Mouse (Mus musculus) midbrain, embryonic 11.5 days (tissue): ENCODE results near the gene Fbxo47. TPM values are rescaled to one million over a fixed set of nuclear protein-coding genes. Genes with fewer than 3 reads are reported as not detected.

ENCODE experiments used
- ATAC-seq: fragments of 200-750 bp; cut with Nextera tagmentation; 2 replicates; pipeline ENCODE4 v1.8.0; 2017; ENCODE audit warnings: moderate TSS enrichment, moderate library complexity; ENCODE audit not compliant: low FRiP score
- DNase-seq: peaks from one replicate; pipeline ENCODE4 v3.0.0; 2015; ENCODE audit warnings: low spot score; ENCODE audit errors: missing footprints
- H3K27ac ChIP-seq: fragments of 300-500 bp; sonication (generic); 2 replicates; pipeline ENCODE4 v1.5.1; 2014; ENCODE audit warnings: low read depth, low read length
- H3K27me3 ChIP-seq: fragments of 300-500 bp; sonication (generic); 2 replicates; pipeline ENCODE4 v1.6.1; 2014; ENCODE audit warnings: mild to moderate bottlenecking, low read length, moderate library complexity, mixed read lengths; ENCODE audit not compliant: control insufficient read depth, insufficient read depth
- H3K36me3 ChIP-seq: fragments of 300-500 bp; sonication (generic); 2 replicates; pipeline ENCODE4 v1.6.1; 2014; ENCODE audit warnings: mild to moderate bottlenecking, low read length, moderate library complexity, mixed read lengths; ENCODE audit not compliant: control insufficient read depth, insufficient read depth
- H3K4me1 ChIP-seq: fragments of 300-500 bp; sonication (generic); 2 replicates; pipeline ENCODE4 v1.6.1; 2014; ENCODE audit warnings: low read length; ENCODE audit not compliant: control insufficient read depth, insufficient read depth
- H3K4me2 ChIP-seq: fragments of 300-500 bp; sonication (generic); 2 replicates; pipeline ENCODE4 v1.6.1; 2014; ENCODE audit warnings: mild to moderate bottlenecking, moderate library complexity
- H3K4me3 ChIP-seq: fragments of 300-500 bp; sonication (generic); 2 replicates; pipeline ENCODE4 v1.5.1; 2014; ENCODE audit warnings: low read depth, low read length
- H3K9ac ChIP-seq: fragments of 300-500 bp; sonication (generic); 2 replicates; pipeline ENCODE4 v1.6.1; 2014; ENCODE audit warnings: low read length
- H3K9me3 ChIP-seq: fragments of 300-500 bp; sonication (generic); 2 replicates; pipeline ENCODE4 v1.6.1; 2016; ENCODE audit warnings: low read length; ENCODE audit not compliant: control insufficient read depth
- WGBS: fragments of 180-500 bp; shearing (Covaris S2); extraction: QIAGEN DNeasy Blood & Tissue Kit; methylation state at CpG from one replicate; pipeline ENCODE4 v1.1.7; 2014; 5-methylcytosine and 5-hydroxymethylcytosine counted together
- polyA plus RNA-seq: library from polyadenylated mRNA; unstranded; fragments of >200 nt; fragmentation: Nextera tagmentation; extraction: Ambion mirVana; gene quantifications from 2 replicates; pipeline ENCODE4 v1.2.1, GENCODE M21; 2014

The Fbxo47 gene
- polyA plus RNA-seq, 1 experiment from 2014 or later = 0.96 TPM

DNA sequence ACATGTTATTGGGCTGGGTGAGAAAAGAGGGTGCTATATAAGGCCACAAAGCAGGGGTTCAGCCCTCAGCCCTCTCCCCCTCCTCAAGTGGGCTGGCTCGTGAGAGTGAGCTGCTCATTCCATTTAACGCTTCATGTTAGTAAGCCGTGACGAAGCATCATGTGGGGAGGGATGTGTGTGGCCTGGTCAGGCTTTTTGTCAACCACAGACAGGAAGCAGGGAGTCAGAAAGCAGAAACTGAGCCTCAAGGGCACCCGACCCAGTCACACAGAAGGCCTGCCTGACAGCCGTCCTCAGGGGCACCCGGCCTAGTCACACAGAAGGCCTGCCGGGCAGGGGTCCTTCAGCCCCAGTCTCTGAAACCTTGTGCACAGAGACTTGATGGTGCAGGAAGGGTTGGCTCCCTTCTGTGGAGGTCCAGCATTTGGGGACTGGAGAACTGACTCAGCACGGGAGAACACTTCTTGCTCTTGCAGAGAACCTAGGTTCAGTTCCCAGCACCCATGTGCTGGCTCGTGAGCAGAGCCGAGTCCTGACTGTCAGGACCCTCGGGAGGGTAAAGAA, 54.0 kb downstream of the Fbxo47 start:
- peaks cover 2% of the 10 kb centered on the region; the same call in 1 of the 2 replicates for H3K36me3 ChIP-seq

DNA sequence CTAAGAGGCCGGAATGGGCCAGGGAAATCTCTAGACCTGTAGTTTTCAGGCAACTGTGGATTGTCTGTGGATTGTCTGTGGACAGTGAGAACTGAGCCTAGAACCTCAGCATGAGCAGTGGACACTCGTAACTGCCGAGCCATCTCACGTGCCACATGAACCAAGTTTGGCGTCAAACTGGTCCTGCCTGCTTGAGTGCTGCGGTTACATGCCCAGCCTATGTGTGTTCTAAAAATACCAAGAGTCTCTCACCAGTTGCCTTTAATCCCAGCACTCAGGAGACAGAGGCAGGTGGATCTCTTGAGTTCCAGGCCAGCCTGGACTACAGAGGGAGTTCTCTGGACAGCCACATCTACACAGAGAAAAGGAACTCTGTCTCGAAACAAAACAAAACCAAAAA, 54.6 kb downstream of the Fbxo47 start:
- DNase-seq = peak; percentile 41
- Histone ChIP-seq H3K27ac (no peak overlapping the region), H3K4me3 (no peak overlapping the region), H3K9ac (no peak overlapping the region), H3K27me3 (no peaks in the 10 kb centered on the region), H3K9me3 (no peaks in the 10 kb centered on the region), H3K36me3 (0 out of 2 replicates have a peak, but pooled peaks cover 3% of the 10 kb centered on the region), H3K4me2 (no peak overlapping the region), H3K4me1 (no peaks in the 10 kb centered on the region)
- no peak for ATAC-seq
- WGBS = 95% methylated on average over 7 of the region's 7 CpGs

More for the DNA sequence above, 54.0 kb downstream of the Fbxo47 start:
- ATAC-seq = no peak
- H3K27ac ChIP-seq = no peak overlapping the region
- DNase-seq = peak; percentile 57
- no peak overlapping the region for H3K4me2 ChIP-seq
- WGBS = 90% methylated on average over 12 of the region's 12 CpGs
- no peaks in the 10 kb centered on the region for H3K9me3 ChIP-seq
- no peaks in the 10 kb centered on the region for H3K4me1 ChIP-seq
- H3K27me3 ChIP-seq = no peaks in the 10 kb centered on the region
- H3K4me3 ChIP-seq = no peak overlapping the region
- H3K9ac ChIP-seq = no peak overlapping the region

DNA sequence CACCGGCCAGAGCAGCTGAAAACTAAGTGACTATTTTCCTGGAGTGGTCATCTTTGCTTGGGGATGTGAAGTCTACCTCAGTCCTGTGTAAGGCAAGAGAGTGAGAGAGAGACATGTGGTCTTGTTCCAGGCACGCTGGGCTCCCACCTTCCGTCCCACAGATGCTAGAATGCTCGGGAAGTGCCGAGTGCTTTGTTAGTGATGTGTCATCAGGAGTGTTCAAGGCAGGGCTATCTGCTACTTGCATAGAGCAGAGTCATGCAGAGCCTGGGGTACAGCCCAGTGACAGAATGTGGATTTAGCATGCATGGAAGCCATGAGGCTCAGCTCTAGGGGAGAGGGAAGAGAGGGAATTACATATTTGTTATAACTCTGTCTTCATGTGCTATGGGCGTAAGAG, 56.3 kb downstream of the Fbxo47 start:
- no peak overlapping the region for H3K9ac ChIP-seq
- no peak overlapping the region for H3K4me2 ChIP-seq
- H3K36me3 ChIP-seq = 0 out of 2 replicates have a peak, but pooled peaks cover 3% of the 10 kb centered on the region
- no peaks in the 10 kb centered on the region for H3K9me3 ChIP-seq
- no peak overlapping the region for H3K4me3 ChIP-seq
- no peaks in the 10 kb centered on the region for H3K4me1 ChIP-seq
- H3K27me3 ChIP-seq = no peaks in the 10 kb centered on the region
- WGBS = 88% methylated on average over 6 of the region's 6 CpGs
- H3K27ac ChIP-seq = no peak overlapping the region
- ATAC-seq (no peak), DNase-seq (peak; percentile 75)

DNA sequence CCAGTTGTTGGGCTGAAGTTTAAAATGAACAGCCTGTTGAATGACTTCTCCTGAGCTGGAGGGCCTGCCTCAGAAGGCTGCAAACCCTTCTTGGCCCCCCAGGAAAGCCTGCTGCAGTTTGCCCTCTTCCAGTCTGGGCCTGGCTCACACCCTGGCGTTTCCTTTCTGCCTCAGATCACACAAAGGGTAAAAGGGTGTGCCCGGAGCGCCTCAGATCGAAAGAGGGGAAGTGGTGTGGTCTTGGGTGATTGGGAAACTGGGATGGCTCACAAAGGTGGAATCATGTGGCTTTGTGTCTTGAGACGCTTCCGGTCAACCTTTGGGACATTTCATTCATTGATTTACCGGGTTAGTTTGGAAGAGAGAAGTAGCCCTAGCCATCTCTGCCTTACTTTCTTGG, 57.5 kb downstream of the Fbxo47 start:
- H3K9me3 ChIP-seq = no peaks in the 10 kb centered on the region
- DNase-seq (no peak), ATAC-seq (no peak)
- H3K36me3 ChIP-seq = 0 out of 2 replicates have a peak, but pooled peaks cover 3% of the 10 kb centered on the region
- peaks cover under 1% of the 10 kb centered on the region; the same call in 1 of the 2 replicates for H3K4me1 ChIP-seq
- no peak overlapping the region for H3K27ac ChIP-seq
- no peak overlapping the region for H3K4me2 ChIP-seq
- no peaks in the 10 kb centered on the region for H3K27me3 ChIP-seq
- H3K9ac ChIP-seq = no peak overlapping the region
- no peak overlapping the region for H3K4me3 ChIP-seq
- 83% methylated on average over 7 of the region's 7 CpGs for WGBS

DNA sequence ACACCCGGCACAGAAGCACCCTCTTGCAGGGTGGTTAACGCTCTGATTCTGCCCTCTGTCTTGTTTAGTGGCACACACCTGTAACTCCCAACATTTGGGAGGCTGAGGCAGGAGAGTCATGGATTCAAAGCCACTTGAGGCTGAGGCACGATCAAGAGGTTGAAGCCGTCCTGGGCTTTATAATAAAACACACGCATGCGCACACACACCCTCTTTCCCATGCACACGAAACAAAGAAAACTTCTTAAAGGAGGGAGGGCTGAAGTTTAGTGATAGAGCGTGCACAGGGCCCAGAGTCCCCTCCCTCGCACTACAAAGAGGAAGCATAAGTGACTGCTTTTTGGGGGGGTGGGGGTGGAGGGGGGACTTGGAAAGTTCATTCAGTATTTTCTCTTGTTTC, 58.0 kb downstream of the Fbxo47 start:
- Histone ChIP-seq H3K36me3 (0 out of 2 replicates have a peak, but pooled peaks cover 3% of the 10 kb centered on the region), H3K27me3 (no peaks in the 10 kb centered on the region), H3K4me3 (no peak overlapping the region), H3K4me1 (peaks cover 4% of the 10 kb centered on the region; the same call in 1 of the 2 replicates), H3K4me2 (no peak overlapping the region), H3K9me3 (no peaks in the 10 kb centered on the region), H3K9ac (no peak overlapping the region), H3K27ac (no peak overlapping the region)
- WGBS = 86% methylated on average over 9 of the region's 9 CpGs
- ATAC-seq (no peak), DNase-seq (no peak)

DNA sequence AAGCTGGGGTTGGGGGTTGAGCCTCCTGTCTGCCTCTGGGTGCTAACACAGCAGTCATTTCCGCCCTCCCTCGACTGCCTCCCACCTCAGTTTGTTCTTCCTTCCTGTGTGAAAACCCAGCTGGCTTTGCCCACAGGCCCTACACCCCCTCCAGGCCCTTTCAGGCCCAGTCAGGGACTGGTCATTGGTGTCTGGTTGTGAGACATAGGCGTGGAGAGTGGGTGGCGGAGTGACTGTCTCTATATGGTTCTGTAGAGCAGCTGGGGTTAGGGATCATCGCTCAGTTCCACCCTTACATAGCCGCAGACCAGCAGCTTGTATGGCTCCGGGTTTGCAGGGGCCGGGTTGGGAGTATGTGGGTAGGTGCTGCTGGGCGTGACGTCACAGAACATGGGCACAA, 58.7 kb downstream of the Fbxo47 start:
- Histone ChIP-seq H3K4me3 (no peak overlapping the region), H3K9ac (no peak overlapping the region), H3K27me3 (no peaks in the 10 kb centered on the region), H3K27ac (no peak overlapping the region), H3K9me3 (no peaks in the 10 kb centered on the region), H3K4me1 (peaks cover 4% of the 10 kb centered on the region; the same call in 1 of the 2 replicates), H3K36me3 (0 out of 2 replicates have a peak, but pooled peaks cover 3% of the 10 kb centered on the region), H3K4me2 (no peak overlapping the region)
- no peak for ATAC-seq
- DNase-seq = no peak
- WGBS = 88% methylated on average over 10 of the region's 10 CpGs

DNA sequence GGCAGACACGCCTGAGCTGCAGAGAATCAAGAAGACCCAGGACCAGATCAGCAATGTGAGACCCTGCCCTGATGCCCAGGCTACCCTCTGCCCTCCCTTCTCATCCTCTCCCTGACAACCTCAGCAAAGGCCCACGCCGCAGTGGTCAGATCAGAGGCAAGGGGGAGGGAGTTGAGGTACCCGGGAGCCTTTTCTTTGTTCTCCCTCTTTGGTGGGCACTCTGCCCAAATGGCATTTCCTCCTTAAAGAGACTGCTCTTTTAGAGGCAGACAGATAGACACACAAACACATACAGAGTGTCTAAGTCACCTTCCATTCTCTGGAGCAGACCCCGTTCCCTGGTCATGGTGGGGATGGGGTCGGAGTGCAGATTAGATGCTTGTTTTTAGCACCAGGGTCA, 59.1 kb downstream of the Fbxo47 start:
- DNase-seq = no peak

DNA sequence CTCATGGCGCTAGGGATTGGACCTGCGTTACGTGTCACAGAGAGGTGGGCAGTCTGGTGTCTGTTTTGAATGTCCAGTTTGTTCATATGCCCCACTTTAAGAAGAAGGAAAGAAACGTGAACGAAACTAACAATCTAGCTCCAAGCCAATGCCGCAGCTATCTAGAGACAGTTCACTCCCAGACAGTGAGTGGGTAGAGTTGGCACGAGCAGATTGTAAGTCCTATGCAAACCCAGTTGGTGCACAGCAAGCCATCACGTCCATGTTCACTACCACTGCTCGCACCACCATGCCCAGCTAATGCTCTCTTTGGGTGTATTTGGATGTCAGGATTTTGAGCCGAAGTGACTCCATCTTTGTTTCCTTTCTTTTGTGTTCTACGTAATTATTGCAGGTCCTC, 59.8 kb downstream of the Fbxo47 start:
- DNase-seq (no peak), ATAC-seq (no peak)
- H3K9ac ChIP-seq = no peak overlapping the region
- no peak overlapping the region for H3K4me3 ChIP-seq
- no peak overlapping the region for H3K27ac ChIP-seq
- H3K9me3 ChIP-seq = no peaks in the 10 kb centered on the region
- H3K27me3 ChIP-seq = no peaks in the 10 kb centered on the region
- no peak overlapping the region for H3K4me2 ChIP-seq
- H3K36me3 ChIP-seq = 0 out of 2 replicates have a peak, but pooled peaks cover 3% of the 10 kb centered on the region
- 96% methylated on average over 11 of the region's 11 CpGs for WGBS
- peaks cover 4% of the 10 kb centered on the region; the same call in 1 of the 2 replicates for H3K4me1 ChIP-seq

More for the DNA sequence above, 59.1 kb downstream of the Fbxo47 start:
- Histone ChIP-seq H3K9me3 (no peaks in the 10 kb centered on the region), H3K4me3 (no peak overlapping the region), H3K4me1 (peaks cover 4% of the 10 kb centered on the region; the same call in 1 of the 2 replicates), H3K4me2 (no peak overlapping the region), H3K9ac (no peak overlapping the region), H3K36me3 (0 out of 2 replicates have a peak, but pooled peaks cover 3% of the 10 kb centered on the region), H3K27ac (no peak overlapping the region), H3K27me3 (no peaks in the 10 kb centered on the region)
- WGBS = 88% methylated on average over 6 of the region's 6 CpGs
- no peak for ATAC-seq

DNA sequence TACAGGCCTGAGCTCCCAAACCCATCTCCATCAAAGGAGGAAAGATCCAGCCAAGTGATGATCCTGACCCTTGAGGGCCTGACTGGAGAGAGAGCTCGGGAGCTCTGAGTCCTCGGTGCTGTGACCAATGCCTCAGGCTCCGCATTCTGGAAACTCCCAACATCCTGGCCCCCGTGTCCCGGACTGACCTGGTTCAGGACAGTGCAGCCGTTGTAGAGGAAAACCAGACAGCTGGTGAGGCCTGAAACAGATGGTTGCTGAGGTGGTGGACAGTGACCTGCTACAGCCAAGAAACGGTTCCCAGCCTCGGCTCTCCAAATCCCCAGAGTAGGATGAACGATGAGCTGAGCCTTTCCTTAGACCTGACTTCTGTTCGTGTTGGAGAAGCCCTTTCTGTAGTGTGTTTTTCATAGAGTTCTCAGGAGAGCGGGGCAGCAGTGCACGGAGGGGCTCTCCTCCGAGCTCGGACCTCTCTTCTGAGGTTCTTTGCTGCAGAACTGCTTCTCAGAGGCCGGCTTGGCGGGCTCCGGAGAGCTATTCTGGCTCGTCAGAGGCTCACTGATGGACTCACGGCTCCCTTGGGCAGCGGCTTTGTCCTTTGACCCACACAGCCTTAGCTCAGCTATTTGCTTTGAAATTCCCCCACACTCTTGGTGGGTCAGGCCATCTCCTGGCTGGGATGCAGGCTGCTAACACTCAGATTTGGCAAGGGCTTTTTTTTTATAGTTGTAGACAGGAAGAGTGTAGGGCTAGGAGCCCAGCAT, 60.9 kb downstream of the Fbxo47 start:
- Histone ChIP-seq H3K4me3 (no peak overlapping the region), H3K4me2 (no peak overlapping the region), H3K27me3 (no peaks in the 10 kb centered on the region), H3K27ac (0 out of 2 replicates have a peak overlapping the region, but pooled peaks have one; percentile 5), H3K36me3 (0 out of 2 replicates have a peak, but pooled peaks cover 3% of the 10 kb centered on the region), H3K9me3 (no peaks in the 10 kb centered on the region), H3K4me1 (peaks cover 15% of the 10 kb centered on the region), H3K9ac (no peak overlapping the region)
- DNase-seq (no peak), ATAC-seq (no peak)
- WGBS = 74% methylated on average over 20 of the region's 20 CpGs
